Mouse (Mus musculus) gastrocnemius, postnatal 4 days (tissue): ENCODE results near the gene Vat1l. TPM values are rescaled to one million over a fixed set of nuclear protein-coding genes. Genes with fewer than 3 reads are reported as not detected.

Source experiments
- DNase-seq, 2 experiments: peaks; one replicate each; pipeline ENCODE4 v3.0.0; 2021 to 2022; ENCODE audit warnings: low spot score in 2 of 2, mixed read lengths in 2 of 2
- long read RNA-seq, 2 experiments: library from polyadenylated mRNA; stranded (forward); transcript quantifications; one replicate each; pipeline ENCODE4 v2.0.0; 2021
- total RNA-seq, 2 experiments: library from RNA; stranded (reverse); gene quantifications; 2 replicates each; pipeline ENCODE4 v1.2.3; 2021

Vat1l gene
- 1 to 10 TPM; 3.6 to 4.9 TPM for total RNA-seq
- long read RNA-seq, experiment 1, partial matches to known transcripts, result 0 of 6 reads
- long read RNA-seq, experiment 1, other reads (novel, unspliced or antisense), result 3 of 6 reads
- long read RNA-seq, experiment 2, partial matches to known transcripts, result 0 of 3 reads
- long read RNA-seq, experiment 2, other reads (novel, unspliced or antisense), result 1 of 3 reads

GRCm38 (mm10) chr8:114205221-114205901, at the start of gene Vat1l:
Vat1l (plus strand) TSS chr8:114205612.
- peak in 1 of 2 experiments; percentile 10 for DNase-seq

GRCm38 (mm10) chr8:114158586-114158985, 46.8 kb upstream of the Vat1l start:
- no peak for DNase-seq

GRCm38 (mm10) chr8:114159666-114160065, 45.7 kb upstream of the Vat1l start:
- DNase-seq, result no peak

- no peak for DNase-seq
Observed at GRCm38 (mm10) chr8:114163871-114164270, 41.5 kb upstream of the Vat1l start.

- DNase-seq, result no peak
Observed at GRCm38 (mm10) chr8:114164444-114165096, 40.8 kb upstream of the Vat1l start.

- DNase-seq, result no peak
Observed at GRCm38 (mm10) chr8:114165741-114166140, 39.7 kb upstream of the Vat1l start.

- DNase-seq, result no peak
Observed at GRCm38 (mm10) chr8:114176721-114177120, 28.7 kb upstream of the Vat1l start.

- DNase-seq, result no peak
Observed at GRCm38 (mm10) chr8:114193334-114193733, 12.1 kb upstream of the Vat1l start.

GRCm38 (mm10) chr8:114198990-114199389, 6.4 kb upstream of the Vat1l start:
- no peak for DNase-seq

- no peak for DNase-seq
Observed at GRCm38 (mm10) chr8:114206421-114206983, 1.1 kb downstream of the Vat1l start.

- no peak for DNase-seq
Observed at GRCm38 (mm10) chr8:114207026-114207425, 1.6 kb downstream of the Vat1l start.

- DNase-seq, result no peak
Observed at GRCm38 (mm10) chr8:114220779-114221178, 15.4 kb downstream of the Vat1l start.

GRCm38 (mm10) chr8:114222001-114222400, 16.6 kb downstream of the Vat1l start:
- no peak for DNase-seq

GRCm38 (mm10) chr8:114224001-114224400, 18.6 kb downstream of the Vat1l start:
- DNase-seq, result no peak

- no peak for DNase-seq
Observed at GRCm38 (mm10) chr8:114251321-114252065, 46.1 kb downstream of the Vat1l start.

- no peak for DNase-seq
Observed at GRCm38 (mm10) chr8:114258685-114259084, 53.3 kb downstream of the Vat1l start.

- DNase-seq, result no peak
Observed at GRCm38 (mm10) chr8:114259713-114260355, 54.4 kb downstream of the Vat1l start.

- no peak for DNase-seq
Observed at GRCm38 (mm10) chr8:114262331-114262730, 56.9 kb downstream of the Vat1l start.

- no peak for DNase-seq
Observed at GRCm38 (mm10) chr8:114274558-114274957, 69.1 kb downstream of the Vat1l start.

- DNase-seq, result no peak
Observed at GRCm38 (mm10) chr8:114281101-114281500, 75.7 kb downstream of the Vat1l start.
